Mouse (Mus musculus) midbrain, embryonic 13.5 days (tissue): ENCODE results near the gene Ddx23. TPM values are rescaled to one million over a fixed set of nuclear protein-coding genes. Genes with fewer than 3 reads are reported as not detected.

Experiments used
- ATAC-seq: fragments of 200-750 bp; cut with Nextera tagmentation; 2 replicates; pipeline ENCODE4 v1.8.0; 2017; ENCODE audit warnings: mild to moderate bottlenecking, moderate TSS enrichment, moderate library complexity
- H3K27ac ChIP-seq: fragments of 300-500 bp; sonication (generic); 2 replicates; pipeline ENCODE4 v1.5.1; 2015; ENCODE audit warnings: inconsistent platforms, mild to moderate bottlenecking, moderate library complexity
- H3K27me3 ChIP-seq: fragments of 300-500 bp; sonication (generic); 2 replicates; pipeline ENCODE4 v1.6.1; 2015; ENCODE audit warnings: mild to moderate bottlenecking, inconsistent platforms
- H3K36me3 ChIP-seq: fragments of 300-500 bp; sonication (generic); 2 replicates; pipeline ENCODE4 v1.6.1; 2015; ENCODE audit warnings: mild to moderate bottlenecking, inconsistent platforms
- H3K4me1 ChIP-seq: fragments of 300-500 bp; sonication (generic); replicated peaks from 2 replicates; pipeline ENCODE4 v1.6.1; 2015; ENCODE audit warnings: inconsistent platforms
- H3K4me2 ChIP-seq: fragments of 300-500 bp; sonication (generic); replicated peaks from 2 replicates; pipeline ENCODE4 v1.6.1; 2015; ENCODE audit warnings: moderate library complexity, mild to moderate bottlenecking, inconsistent platforms
- H3K4me3 ChIP-seq: fragments of 300-500 bp; sonication (generic); replicated peaks from 2 replicates; pipeline ENCODE4 v1.5.1; 2015; ENCODE audit warnings: mild to moderate bottlenecking, inconsistent platforms
- H3K9ac ChIP-seq: fragments of 300-500 bp; sonication (generic); replicated peaks from 2 replicates; pipeline ENCODE4 v1.6.1; 2015; ENCODE audit warnings: mild to moderate bottlenecking, inconsistent platforms
- H3K9me3 ChIP-seq: fragments of 300-500 bp; sonication (generic); 2 replicates; pipeline ENCODE4 v1.6.1; 2016; ENCODE audit warnings: mild to moderate bottlenecking, inconsistent platforms
- WGBS: fragments of 180-500 bp; shearing (Covaris S2); methylation state at CpG from one replicate; pipeline ENCODE4 v1.1.7; 2015; 5-methylcytosine and 5-hydroxymethylcytosine counted together
- polyA plus RNA-seq: library from polyadenylated mRNA; unstranded; fragments of >200 nt; fragmentation: Nextera tagmentation; extraction: Ambion mirVana; gene quantifications from 2 replicates; pipeline ENCODE4 v1.2.1, GENCODE M21; 2015

Ddx23 gene
- polyA plus RNA-seq, 1 experiment from 2014 or later = 28.6 TPM

DNA sequence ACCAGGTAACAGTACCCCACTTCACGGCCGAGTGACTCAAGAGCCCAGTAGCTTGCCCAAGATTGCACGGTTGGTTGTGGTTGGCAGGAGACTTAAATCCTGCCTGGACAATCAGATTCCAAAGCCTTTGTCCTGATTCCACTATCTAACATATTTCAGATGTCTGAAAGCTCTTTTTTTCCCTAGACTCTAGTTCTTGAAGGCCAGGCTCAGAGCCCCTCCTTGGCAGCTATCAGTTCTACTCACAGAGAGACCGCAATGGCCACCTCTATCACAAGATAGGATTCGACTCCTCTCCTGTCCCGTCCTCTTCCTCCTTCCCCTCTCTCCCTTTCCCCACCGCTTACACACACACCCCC is 60.9 kb downstream of the Ddx23 start:
- Histone ChIP-seq H3K36me3 (peaks cover 66% of the 10 kb centered on the region), H3K9ac (peak overlapping the region; percentile 52; the same call in 1 of the 2 replicates), H3K27ac (no peak overlapping the region), H3K4me1 (peaks cover 30% of the 10 kb centered on the region), H3K4me2 (no peak overlapping the region), H3K4me3 (no peak overlapping the region), H3K27me3 (no peaks in the 10 kb centered on the region), H3K9me3 (no peaks in the 10 kb centered on the region)
- 75% methylated on average over 7 of the region's 7 CpGs for WGBS
- no peak for ATAC-seq

DNA sequence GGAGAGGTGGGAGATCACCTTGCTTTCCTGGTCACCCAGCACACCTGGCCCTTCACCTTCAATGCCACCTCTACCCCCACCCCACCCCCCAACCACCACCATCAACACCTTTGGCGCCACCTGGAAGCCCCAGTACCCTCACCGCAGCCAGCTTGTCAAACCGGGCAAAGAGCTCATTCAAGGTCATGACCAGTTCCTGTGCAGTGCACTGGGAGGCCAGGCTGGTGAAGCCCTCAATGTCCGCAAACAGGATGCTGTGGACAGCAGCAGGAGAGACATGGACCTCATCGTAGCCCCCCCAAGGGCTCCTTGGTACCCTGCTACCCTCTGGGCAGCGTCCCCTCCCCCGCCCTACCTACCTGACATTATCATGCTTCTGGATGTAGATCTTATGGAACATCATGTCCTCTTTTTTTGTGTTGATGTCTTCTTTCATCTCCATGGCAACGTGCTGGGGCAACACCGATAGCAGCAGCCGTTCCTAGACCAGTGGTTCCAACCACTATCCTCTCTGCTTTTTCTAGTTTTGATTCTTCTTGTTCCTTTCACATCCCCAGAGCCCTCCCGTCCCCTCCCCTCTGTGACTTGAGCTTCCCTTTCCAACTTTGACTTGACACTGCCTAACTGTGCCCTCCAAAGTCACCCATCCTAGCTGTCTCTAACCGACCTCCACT is 62.5 kb downstream of the Ddx23 start:
- Histone ChIP-seq H3K9ac (no peak overlapping the region), H3K4me2 (no peak overlapping the region), H3K27me3 (no peaks in the 10 kb centered on the region), H3K27ac (no peak overlapping the region), H3K36me3 (peaks cover 82% of the 10 kb centered on the region), H3K9me3 (no peaks in the 10 kb centered on the region), H3K4me1 (peaks cover 24% of the 10 kb centered on the region), H3K4me3 (no peak overlapping the region)
- no peak for ATAC-seq
- WGBS = 84% methylated on average over 12 of the region's 12 CpGs

DNA sequence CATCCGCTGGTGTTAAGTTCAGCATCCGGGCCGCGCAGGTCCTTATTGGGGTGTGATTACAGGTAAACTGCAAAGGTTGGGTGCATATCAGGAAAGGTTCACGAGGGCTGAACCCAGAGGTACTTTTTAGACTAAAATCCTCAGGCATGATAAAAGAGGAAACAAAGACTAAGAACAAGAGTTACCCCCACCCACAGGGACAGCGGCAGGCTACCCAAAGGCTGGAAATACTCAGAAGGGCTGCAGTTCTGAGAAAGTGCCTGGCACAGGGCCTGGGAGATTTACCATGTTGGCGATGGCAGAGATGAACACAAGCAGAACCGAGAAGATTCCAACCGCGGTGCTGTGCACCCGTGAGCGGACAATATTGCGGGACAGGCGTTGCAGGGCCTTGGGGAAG is 66.1 kb downstream of the Ddx23 start:
- H3K36me3 ChIP-seq = peaks cover 91% of the 10 kb centered on the region
- ATAC-seq = no peak
- peaks cover 4% of the 10 kb centered on the region; the same call in 1 of the 2 replicates for H3K4me1 ChIP-seq
- H3K9me3 ChIP-seq = no peaks in the 10 kb centered on the region
- no peak overlapping the region for H3K9ac ChIP-seq
- no peak overlapping the region for H3K4me2 ChIP-seq
- H3K4me3 ChIP-seq = no peak overlapping the region
- no peaks in the 10 kb centered on the region for H3K27me3 ChIP-seq
- whole genome bisulfite sequencing = 94% methylated on average over 14 of the region's 14 CpGs
- no peak overlapping the region for H3K27ac ChIP-seq

Other genes starting within 250 kb of the Ddx23 start
- not detected in 2 replicates for gene Olfr282, start 231.7 kb downstream of the Ddx23 start, polyA plus RNA-seq
- gene Olfr281, start 210.3 kb downstream of the Ddx23 start, polyA plus RNA-seq = not detected in 2 replicates
- gene OR5BS1P, start 193.0 kb downstream of the Ddx23 start, polyA plus RNA-seq = not detected in 2 replicates
- gene Lalba, start 180.2 kb downstream of the Ddx23 start, polyA plus RNA-seq = not detected in 2 replicates
- not detected in 2 replicates for gene Olfr279, start 170.5 kb downstream of the Ddx23 start, polyA plus RNA-seq
- gene Kansl2, start 128.6 kb downstream of the Ddx23 start, polyA plus RNA-seq = 149 and 152 TPM in 2 replicates
- gene Ccnt1, start 92.0 kb downstream of the Ddx23 start, polyA plus RNA-seq = 72.7 and 75.1 TPM in 2 replicates
- gene 4930415O20Rik, start 91.9 kb downstream of the Ddx23 start, polyA plus RNA-seq = 0.67 TPM in 1 of 2 replicates, not detected in the other
- 10.6 and 13.0 TPM in 2 replicates for gene Adcy6, start 52.8 kb downstream of the Ddx23 start, polyA plus RNA-seq
- gene Cacnb3, start 32.1 kb downstream of the Ddx23 start, polyA plus RNA-seq = 139 and 157 TPM in 2 replicates
- gene Rnd1, start 14.6 kb upstream of the Ddx23 start, polyA plus RNA-seq = 10.2 and 12.7 TPM in 2 replicates
- 2.6 and 3.2 TPM in 2 replicates for gene Ccdc65, start 45.3 kb upstream of the Ddx23 start, polyA plus RNA-seq
- 3.5 and 4.1 TPM in 2 replicates for gene Fkbp11, start 65.3 kb upstream of the Ddx23 start, polyA plus RNA-seq
- 57.5 and 66.0 TPM in 2 replicates for gene Arf3, start 100.3 kb upstream of the Ddx23 start, polyA plus RNA-seq
- gene Wnt10b, start 115.3 kb upstream of the Ddx23 start, polyA plus RNA-seq = 0.24 TPM in 1 of 2 replicates, not detected in the other
- gene Wnt1, start 127.0 kb upstream of the Ddx23 start, polyA plus RNA-seq = 4.0 and 8.6 TPM in 2 replicates
- gene Ddn, start 146.6 kb upstream of the Ddx23 start, polyA plus RNA-seq = 0.50 and 1.2 TPM in 2 replicates
- gene Prkag1, start 168.6 kb upstream of the Ddx23 start, polyA plus RNA-seq = 83.3 and 89.9 TPM in 2 replicates
- 13.1 and 13.9 TPM in 2 replicates for gene Kmt2d, start 208.3 kb upstream of the Ddx23 start, polyA plus RNA-seq
- gene Rhebl1, start 231.6 kb upstream of the Ddx23 start, polyA plus RNA-seq = 33.0 and 33.9 TPM in 2 replicates
- gene Dhh, start 235.6 kb upstream of the Ddx23 start, polyA plus RNA-seq = 0.48 and 0.82 TPM in 2 replicates